Mouse (Mus musculus): ENCODE results near the gene Gria4.

DNA sequence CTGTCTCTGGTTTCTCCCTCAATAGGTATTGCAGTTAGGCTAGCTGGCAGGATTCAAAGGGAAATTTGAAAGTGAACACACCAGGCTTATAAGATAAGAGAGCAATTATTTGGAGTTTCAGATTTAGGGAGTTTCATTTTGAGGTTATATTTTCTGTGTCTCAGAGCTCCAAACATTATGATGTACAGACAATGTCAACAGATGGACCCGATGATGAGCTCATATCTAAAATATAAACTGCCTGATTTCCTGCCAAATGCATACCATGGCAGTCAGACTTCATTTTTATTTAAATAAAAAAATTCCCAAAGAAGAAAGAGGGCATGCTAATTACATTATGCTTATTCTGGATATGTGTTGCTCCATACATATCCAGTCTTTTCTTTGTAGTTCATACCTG lies 256.8 kb downstream of the Gria4 start:
- TF ChIP-seq CTCF (IDR thresholded peaks at IDR 0.05; ENCODE audit: borderline replicate concordance, insufficient read depth, low read depth, low read length), result no peak
- TF ChIP-seq POLR2A (IDR thresholded peaks at IDR 0.05; ENCODE audit: borderline replicate concordance, insufficient read depth, low read length), result no peak

Data from cerebellum, adult 2 months (tissue).